Mouse (Mus musculus) midbrain, embryonic 16.5 days (tissue): ENCODE results near the gene Trp53i13. TPM values are rescaled to one million over a fixed set of nuclear protein-coding genes. Genes with fewer than 3 reads are reported as not detected.

ENCODE experiments used
- ATAC-seq: fragments of 200-750 bp; cut with Nextera tagmentation; 2 replicates; pipeline ENCODE4 v1.8.0; 2017; ENCODE audit warnings: moderate TSS enrichment
- H3K27ac ChIP-seq: fragments of 300-500 bp; sonication (generic); 2 replicates; pipeline ENCODE4 v1.5.1; 2014; ENCODE audit warnings: mild to moderate bottlenecking, low read length, mixed read lengths
- H3K27me3 ChIP-seq: fragments of 300-500 bp; sonication (generic); 2 replicates; pipeline ENCODE4 v1.6.1; 2014; ENCODE audit warnings: low read depth, low read length, mixed read lengths; ENCODE audit not compliant: control insufficient read depth, insufficient read depth
- H3K36me3 ChIP-seq: fragments of 300-500 bp; sonication (generic); 2 replicates; pipeline ENCODE4 v1.6.1; 2014; ENCODE audit warnings: mild to moderate bottlenecking, low read length, moderate library complexity, mixed read lengths; ENCODE audit not compliant: control insufficient read depth, insufficient read depth
- H3K4me1 ChIP-seq: fragments of 300-500 bp; sonication (generic); 2 replicates; pipeline ENCODE4 v1.6.1; 2014; ENCODE audit warnings: mild to moderate bottlenecking, low read length, mixed read lengths; ENCODE audit not compliant: control insufficient read depth, insufficient read depth
- H3K4me2 ChIP-seq: fragments of 300-500 bp; sonication (generic); 2 replicates; pipeline ENCODE4 v1.6.1; 2014; ENCODE audit warnings: mild to moderate bottlenecking, low read length, mixed read lengths
- H3K4me3 ChIP-seq: fragments of 300-500 bp; sonication (generic); 2 replicates; pipeline ENCODE4 v1.5.1; 2014; ENCODE audit warnings: low read depth, mild to moderate bottlenecking, low read length, moderate library complexity, mixed read lengths
- H3K9ac ChIP-seq: fragments of 300-500 bp; sonication (generic); 2 replicates; pipeline ENCODE4 v1.6.1; 2014; ENCODE audit warnings: low read depth, low read length, mixed read lengths
- H3K9me3 ChIP-seq: fragments of 300-500 bp; sonication (generic); replicated peaks from 2 replicates; pipeline ENCODE4 v1.6.1; 2014; ENCODE audit warnings: mild to moderate bottlenecking, low read length, mixed read lengths; ENCODE audit not compliant: control insufficient read depth, poor library complexity, severe bottlenecking
- WGBS: fragments of 180-500 bp; shearing (Covaris S2); extraction: QIAGEN DNeasy Blood & Tissue Kit; methylation state at CpG from one replicate; pipeline ENCODE4 v1.1.7; 2014; 5-methylcytosine and 5-hydroxymethylcytosine counted together
- polyA plus RNA-seq: library from polyadenylated mRNA; unstranded; fragments of >200 nt; fragmentation: Nextera tagmentation; extraction: Ambion mirVana; gene quantifications from 2 replicates; pipeline ENCODE4 v1.2.1, GENCODE M21; 2015

Trp53i13 gene
- polyA plus RNA-seq, 1 experiment from 2014 or later, result 12.6 TPM

DNA sequence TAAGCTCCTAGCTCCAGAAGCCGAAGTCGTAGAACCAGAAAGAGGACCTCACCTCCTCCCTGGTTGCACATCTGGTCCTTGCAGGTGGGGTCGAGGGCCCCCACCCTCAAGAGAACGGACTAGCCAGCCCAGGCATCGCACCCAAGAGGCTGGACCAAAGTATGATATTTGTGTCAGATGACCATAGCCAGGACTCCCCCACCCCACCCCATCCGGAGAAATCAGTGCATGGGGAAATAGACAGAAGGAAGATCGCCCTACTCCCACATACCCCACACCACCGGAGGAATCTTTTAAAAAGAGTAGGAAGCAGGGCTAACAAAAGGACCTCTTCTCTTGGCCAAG is 52.7 kb downstream of the Trp53i13 start:
- Histone ChIP-seq H3K27me3 (peaks cover 44% of the 10 kb centered on the region), H3K4me2 (peak overlapping the region; percentile 70), H3K27ac (no peak overlapping the region), H3K9me3 (no peaks in the 10 kb centered on the region), H3K4me1 (peaks cover 10% of the 10 kb centered on the region), H3K4me3 (peak overlapping the region; percentile 51), H3K36me3 (no peaks in the 10 kb centered on the region), H3K9ac (peak overlapping the region; percentile 56)
- WGBS, result 49% methylated on average over 8 of the region's 8 CpGs
- no peak for ATAC-seq

DNA sequence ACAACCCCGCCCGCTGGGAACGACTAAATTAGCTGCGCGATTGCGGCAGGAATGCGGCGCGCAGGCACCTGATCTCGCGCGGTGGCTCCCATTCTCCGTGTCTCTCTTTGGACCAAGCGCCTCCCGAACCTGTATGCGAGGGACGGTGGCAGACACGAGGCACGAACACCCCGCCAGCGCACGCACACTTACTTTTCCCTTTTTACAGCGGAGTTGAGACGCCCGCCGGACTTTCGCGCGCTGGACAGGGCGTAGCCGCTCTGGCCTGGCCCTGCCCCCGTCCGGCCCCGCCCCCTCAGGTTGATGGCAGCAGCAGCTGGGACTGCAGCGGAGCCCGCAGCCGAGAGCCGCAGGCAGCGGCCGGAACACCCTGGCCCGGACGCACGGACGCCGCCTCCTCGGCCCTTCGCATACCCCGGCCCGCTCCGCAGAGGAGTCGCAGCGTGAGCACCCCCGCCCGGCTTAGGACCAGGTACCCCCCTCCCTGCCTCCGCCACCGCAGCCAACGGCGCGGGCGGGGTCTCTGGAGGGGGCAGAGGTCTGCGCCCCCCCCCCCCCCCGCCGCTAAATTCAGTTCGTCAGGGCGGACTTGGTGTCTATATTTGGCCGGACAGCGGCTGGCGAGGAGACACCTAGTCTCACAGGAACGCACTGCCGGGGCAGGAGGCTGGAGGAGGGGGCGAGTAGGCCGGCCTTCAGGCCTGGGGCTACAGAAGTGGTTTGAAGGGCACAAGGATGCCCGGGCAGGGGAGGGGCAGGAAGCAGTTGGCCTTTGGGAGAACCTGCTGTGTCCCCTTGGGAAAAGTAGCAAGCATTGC is 53.3 kb downstream of the Trp53i13 start, which contains the start of gene Coro6:
Coro6 (plus strand) TSS at position 129 of the 818 bp plus-strand sequence.
- Histone ChIP-seq H3K27me3 (peaks cover 41% of the 10 kb centered on the region), H3K4me3 (peak within 1 kb of the TSS; percentile 51), H3K4me2 (peak within 1 kb of the TSS; percentile 70), H3K9me3 (no peaks in the 10 kb centered on the region), H3K27ac (no peak within 1 kb of the TSS), H3K4me1 (peaks cover 8% of the 10 kb centered on the region), H3K36me3 (no peaks in the 10 kb centered on the region), H3K9ac (peak within 1 kb of the TSS; percentile 56)
- whole genome bisulfite sequencing, result 1% methylated on average over 68 of the region's 73 CpGs
- ATAC-seq, result peak; percentile 50; the same call in 1 of the 2 replicates

DNA sequence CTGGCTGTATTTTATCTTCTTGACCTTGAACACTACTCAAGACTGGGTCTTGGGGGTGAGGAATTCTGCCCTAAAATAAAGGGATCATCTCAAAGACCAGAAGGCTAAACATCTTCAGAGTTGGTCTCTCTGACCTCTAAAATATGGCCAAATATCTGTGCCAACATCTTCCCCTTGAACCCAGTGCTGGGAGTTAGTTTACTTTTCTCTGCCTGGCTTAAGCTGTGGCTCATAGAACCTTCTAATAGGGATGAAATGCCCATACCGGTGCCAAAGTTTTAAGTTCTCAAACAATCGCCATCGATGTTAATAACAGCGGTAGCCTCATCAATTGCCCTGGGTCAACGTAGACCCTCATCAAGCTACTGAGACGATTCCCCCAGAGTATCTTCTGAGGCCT is 53.9 kb downstream of the Trp53i13 start:
- H3K27ac ChIP-seq, result no peak overlapping the region
- WGBS, result 5% methylated on average over 6 of the region's 6 CpGs
- H3K9me3 ChIP-seq, result no peaks in the 10 kb centered on the region
- H3K4me3 ChIP-seq, result peak overlapping the region; percentile 51
- no peak for ATAC-seq
- peak overlapping the region; percentile 70 for H3K4me2 ChIP-seq
- H3K27me3 ChIP-seq, result peaks cover 35% of the 10 kb centered on the region
- peaks cover 8% of the 10 kb centered on the region for H3K4me1 ChIP-seq
- H3K9ac ChIP-seq, result peak overlapping the region; percentile 56
- H3K36me3 ChIP-seq, result no peaks in the 10 kb centered on the region

Other genes with a start within 250 kb of the Trp53i13 start
- 0.19 and 0.39 TPM in 2 replicates for gene Coro6, start 53.6 kb downstream of the Trp53i13 start, polyA plus RNA-seq
- gene Ankrd13b, start 26.3 kb downstream of the Trp53i13 start, polyA plus RNA-seq, result 31.9 and 33.7 TPM in 2 replicates
- gene Git1, start 22.4 kb downstream of the Trp53i13 start, polyA plus RNA-seq, result 15.9 and 17.3 TPM in 2 replicates
- gene Abhd15, start 859 bp downstream of the Trp53i13 start, polyA plus RNA-seq, result 2.4 and 3.1 TPM in 2 replicates
- not detected in 2 replicates for gene Gm10392, start 3.2 kb upstream of the Trp53i13 start, polyA plus RNA-seq
- 25.3 and 25.4 TPM in 2 replicates for gene Taok1, start 91.8 kb upstream of the Trp53i13 start, polyA plus RNA-seq
- gene Nufip2, start 170.2 kb upstream of the Trp53i13 start, polyA plus RNA-seq, result 2.9 and 3.2 TPM in 2 replicates
- 0.24 and 0.47 TPM in 2 replicates for gene Cryba1, start 209.3 kb upstream of the Trp53i13 start, polyA plus RNA-seq
- 46.8 and 55.4 TPM in 2 replicates for gene Myo18a, start 247.3 kb upstream of the Trp53i13 start, polyA plus RNA-seq